Mouse (Mus musculus) urinary bladder, postnatal 14 days (tissue): ENCODE results near the gene Egfl8.

Experiments
- DNase-seq: peaks from one replicate; pipeline ENCODE4 v3.0.0; 2021; ENCODE audit warnings: low spot score

Egfl8 gene

DNA sequence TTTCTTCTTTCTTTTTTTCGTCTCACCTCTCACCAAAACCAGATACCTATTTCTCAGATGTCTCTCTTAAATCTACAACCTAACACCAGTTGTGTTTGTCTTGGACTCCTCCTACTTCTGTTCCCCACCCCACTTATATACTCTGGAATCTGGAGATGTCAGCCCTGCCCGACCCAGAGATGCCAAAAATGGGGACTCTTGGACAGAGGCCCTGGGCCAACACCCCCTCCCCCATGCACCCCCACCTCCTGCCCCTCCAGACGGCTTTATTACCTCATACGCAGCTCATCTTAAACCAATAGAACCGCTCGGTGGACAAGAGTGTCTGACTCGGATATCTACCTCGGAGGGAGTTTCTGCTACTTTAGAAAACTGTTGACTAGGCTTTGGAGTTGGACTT, 19.7 kb downstream of the Egfl8 start:
- DNase-seq: no peak

DNA sequence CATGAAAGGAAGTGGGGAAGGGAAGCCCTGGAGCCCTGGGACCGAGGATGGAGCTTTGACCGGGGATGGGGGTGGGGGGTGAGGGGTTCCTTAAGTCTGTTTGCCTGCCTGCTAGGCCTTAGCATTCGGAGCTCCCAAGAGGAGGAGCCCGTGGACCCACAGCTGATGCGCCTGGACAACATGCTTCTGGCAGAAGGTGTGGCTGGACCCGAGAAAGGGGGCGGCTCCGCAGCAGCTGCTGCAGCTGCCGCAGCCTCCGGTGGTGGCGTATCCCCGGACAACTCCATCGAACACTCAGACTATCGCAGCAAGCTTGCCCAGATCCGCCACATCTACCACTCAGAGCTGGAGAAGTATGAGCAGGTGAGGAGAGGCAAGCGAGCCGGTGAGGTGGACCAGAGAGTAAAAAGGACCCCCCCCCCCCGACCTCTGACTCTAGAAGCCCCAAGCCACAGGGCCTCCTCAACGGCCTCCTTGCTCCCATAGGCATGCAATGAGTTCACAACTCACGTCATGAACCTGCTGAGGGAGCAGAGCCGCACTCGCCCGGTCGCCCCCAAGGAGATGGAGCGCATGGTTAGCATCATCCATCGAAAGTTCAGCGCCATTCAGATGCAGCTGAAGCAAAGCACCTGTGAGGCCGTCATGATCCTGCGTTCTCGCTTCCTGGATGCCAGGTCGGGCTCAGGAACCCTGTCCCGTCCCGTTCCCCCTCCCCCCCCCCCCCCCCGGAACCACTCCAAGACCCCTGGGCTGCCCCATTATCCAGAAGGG, 21.8 kb downstream of the Egfl8 start:
- no peak for DNase-seq

DNA sequence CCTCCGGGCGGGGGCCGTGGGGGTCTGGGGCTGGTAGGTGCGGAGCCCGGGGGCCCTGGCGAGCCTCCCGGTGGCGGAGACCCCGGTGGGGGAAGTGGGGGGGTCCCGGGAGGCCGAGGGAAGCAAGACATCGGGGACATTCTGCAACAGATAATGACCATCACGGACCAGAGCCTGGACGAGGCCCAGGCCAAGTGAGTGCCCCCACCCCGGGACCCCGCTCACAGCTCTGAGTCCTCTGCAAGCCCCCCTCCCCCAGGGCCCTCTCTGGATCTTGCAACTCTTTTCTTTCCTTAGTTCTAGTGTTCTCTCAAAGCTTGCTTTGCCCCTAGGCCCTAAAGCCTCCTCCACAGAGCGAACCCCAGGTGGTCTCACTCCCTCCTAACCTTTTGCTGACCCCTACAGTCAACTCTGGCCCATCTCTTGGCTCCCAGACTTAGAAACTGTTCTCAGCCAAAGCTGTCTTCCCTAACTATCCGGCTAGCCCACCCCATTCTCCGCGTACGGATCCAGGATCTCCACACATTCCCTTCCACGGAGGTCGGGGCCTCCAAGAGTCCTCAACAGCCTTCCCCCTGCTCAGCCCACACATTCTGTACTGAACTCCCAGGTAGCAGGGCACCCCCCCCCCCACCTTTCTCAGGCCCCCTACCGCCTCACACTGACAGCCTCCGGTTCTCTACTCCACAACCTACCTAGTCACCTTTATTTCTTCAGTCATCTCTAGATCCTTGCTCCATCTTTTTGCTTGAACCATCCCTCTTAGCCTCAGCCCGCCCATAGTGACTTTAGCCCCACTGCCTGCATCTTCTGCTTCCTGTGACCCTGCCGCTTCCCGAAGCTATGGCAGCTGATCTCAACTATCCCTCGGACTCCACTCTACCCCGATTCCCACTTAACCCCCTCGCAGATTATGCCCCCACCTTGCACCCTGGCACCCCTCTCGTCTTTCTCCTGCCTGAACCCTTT, 22.9 kb downstream of the Egfl8 start:
- peak; percentile 46 for DNase-seq

DNA sequence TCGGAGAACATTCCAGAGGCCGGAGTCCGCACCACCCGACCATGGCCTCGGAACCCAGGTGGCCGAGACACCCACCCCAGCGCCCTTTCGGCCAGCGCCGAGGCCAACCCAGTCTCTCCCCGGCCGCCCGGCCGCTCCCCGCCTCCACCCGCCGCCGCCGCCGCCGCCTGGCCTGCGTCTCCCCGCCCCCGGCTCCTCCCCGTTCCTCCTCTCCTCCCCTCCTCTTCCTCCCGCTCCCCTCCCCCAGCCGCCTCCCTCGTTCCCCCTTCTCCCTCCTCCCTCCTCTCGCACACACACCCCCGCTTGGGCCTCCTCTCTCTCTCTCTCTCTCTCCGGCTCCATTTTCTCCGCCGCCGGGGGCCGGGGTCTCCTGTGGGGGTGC, 23.8 kb downstream of the Egfl8 start:
- peak; percentile 95 for DNase-seq

DNA sequence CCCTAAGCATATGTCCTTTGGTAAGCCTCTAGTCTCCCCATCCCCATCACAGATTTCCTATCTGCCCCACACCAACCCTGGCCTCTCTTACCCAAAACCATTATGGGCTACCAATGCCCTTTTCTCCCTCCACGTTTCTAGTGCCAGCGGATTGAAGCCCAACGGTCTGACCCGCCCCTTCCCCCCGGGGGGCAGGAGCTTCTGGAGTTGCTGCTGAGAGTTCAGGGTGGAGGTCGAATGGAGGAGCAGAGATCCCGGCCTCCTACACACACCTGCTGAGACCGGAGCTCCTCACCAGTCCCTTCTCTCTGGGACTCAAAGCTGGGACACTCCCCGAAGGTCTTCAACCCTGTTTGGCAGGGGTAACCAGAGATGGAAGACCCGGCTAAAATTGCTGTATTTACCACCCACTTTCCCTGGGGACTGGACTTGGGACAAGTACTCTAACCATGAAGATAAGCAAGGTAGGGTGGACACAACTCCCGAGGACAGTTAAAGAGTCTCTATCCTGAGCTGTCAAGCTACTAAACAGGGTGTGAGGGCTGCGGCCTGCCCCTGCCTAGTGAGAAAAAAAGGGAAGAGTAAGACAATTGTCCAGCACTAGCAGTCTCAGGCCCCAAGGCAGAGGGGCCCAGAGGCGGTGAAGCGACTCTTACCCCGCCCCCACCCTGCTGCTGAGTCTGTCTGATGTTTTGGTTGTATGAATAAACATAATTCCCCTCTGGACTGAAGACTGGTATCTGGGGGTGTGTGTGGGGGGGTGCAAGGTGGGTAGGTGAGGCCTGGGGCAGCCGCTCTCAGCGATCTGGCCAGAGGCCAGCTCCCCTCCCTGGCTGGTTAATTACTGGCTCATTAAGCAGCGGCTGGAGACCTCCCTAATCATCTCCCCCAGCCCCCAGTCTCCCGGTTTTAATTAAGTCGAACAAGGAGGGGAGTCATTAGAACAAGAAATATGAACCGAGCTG, 24.5 kb downstream of the Egfl8 start, which contains the start of gene Pbx2:
Gene Pbx2 (plus strand): TSS at position 238 of the 965 bp plus-strand sequence.
- DNase-seq: no peak

DNA sequence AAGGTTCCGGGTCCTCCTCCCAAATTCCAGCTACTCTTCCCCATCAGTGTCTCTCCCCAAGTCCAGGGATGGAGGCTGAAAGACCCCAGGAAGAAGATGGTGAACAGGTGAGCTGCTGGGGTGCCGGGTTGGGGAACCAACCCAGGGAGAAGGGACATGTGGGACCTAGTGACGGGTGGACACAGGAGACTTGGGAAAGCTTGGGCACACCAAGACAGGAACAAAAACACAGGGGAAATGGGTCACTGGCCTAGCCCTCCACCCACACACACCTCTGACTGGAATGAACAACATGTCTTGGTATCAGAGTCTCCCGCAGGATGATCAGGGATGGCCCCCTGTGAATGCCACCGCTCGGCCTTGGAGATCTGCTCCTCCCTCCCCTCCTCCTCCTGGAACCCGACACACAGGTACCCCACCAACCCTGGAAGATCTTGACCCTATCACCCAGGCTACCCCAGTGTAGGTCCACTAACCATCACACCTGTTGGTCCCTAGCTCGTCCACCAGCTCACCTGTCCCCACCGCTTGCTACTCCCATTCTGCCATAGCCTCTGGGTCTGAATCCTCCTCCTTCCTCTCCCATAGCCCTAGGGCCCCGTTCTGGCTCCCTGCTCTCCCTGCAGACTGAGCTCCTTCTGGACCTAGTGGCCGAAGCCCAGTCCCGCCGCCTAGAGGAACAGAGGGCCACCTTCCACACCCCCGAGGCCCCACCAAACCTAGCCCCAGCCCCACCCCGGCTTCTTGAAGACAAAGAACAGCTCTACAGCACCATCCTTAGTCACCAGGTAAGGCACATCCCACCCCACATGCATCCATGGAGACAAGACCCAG, 25.4 kb downstream of the Egfl8 start:
- no peak for DNase-seq

DNA sequence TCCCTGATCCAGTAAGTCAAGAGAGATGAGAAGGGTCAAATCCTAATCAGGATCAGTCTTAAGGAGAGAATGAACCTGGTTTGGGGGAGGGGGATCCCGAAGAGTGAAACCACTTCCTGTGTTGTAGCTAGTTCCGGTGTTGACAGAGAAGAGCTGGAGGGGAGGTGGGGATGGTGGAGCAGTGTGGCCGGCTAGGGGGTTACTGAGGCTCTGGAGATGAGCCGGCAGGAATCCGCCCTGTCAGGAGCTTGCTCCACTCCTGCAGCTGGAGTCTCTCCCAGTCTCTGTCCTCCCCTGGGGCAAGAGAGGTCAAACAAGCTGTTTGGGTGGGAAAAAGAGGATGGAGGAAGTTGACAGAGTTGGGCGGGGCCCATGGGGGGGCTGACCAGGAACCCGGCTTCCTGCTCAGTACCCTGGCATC, 26.1 kb downstream of the Egfl8 start, which contains the start of gene Gpsm3:
Gene Gpsm3 (plus strand): TSS at position 126 of the 421 bp plus-strand sequence.
- peak; percentile 65 for DNase-seq

DNA sequence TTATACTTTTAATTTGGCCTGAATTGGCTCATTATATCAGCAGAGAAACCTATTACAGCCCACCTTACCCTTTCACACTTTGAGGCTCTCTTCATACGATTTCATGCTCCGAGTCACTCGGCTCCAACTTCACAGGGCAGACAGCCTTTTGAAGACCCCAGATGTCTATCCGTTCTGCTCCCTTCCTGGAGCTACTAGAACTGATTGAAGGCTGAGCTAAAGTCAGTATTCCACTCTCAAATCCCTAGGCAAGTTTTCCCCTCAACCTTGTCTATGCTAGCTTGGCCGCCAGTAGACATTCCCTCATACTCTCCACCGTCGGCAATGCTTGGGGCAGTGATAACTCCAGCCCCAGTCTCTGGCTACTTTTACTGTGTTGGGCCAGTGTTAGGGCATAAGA, 26.6 kb downstream of the Egfl8 start:
- DNase-seq: no peak

DNA sequence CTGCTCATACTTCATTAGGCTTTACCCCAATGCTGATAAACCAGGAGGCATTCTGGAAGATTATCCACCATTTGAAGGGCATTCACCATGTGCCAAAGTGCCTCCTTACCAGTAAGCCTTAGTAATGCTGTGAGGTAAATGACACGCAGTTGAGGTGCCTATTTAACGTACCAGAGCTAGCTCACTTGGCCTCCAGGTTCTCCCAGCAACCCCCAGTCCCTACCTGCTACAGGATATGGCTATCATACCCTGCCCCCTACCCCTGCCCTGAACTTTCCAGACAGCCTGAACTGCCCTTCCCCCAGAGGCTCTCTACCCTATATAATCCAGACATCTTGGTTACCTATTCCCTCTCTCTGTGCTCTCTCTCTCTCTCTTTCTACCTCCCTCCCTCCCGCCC, 27.0 kb downstream of the Egfl8 start:
- DNase-seq: no peak

DNA sequence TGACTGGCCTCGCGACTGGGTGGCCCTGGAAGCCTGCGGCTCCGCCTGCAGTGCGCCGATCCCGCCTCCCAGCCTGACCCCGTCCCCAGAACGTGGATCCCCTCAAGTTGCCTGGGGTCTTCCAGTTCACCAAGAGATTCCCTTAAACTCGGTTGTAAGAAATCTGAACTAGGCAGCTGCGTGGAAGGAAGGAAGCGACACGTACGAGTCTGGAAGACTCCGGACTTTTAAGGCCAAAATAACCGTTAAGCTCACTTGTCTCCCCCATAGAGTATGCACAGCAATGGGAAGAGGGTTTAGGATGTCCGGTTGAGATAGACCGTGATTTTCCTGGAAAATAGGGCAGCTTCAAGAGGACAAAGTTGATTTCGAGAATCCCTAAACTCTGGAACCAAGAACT, 28.0 kb downstream of the Egfl8 start:
- DNase-seq: no peak

DNA sequence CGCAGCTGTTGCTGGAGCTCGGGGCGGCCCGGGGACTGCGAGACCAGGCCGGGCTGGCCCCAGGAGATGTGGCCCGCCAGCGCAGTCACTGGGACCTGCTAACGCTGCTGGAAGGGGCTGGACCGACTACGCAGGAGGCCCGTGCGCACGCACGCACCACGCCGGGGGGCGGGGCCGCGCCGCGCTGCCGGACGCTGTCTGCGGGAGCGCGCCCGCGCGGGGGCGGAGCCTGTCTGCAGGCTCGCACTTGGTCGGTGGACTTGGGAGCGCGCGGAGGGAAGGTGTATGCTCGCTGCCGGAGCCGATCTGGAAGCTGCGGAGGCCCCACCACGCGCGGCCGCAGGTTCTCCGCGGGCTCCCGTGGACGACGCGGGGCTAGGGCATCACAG, 28.4 kb downstream of the Egfl8 start:
- peak; percentile 96 for DNase-seq

DNA sequence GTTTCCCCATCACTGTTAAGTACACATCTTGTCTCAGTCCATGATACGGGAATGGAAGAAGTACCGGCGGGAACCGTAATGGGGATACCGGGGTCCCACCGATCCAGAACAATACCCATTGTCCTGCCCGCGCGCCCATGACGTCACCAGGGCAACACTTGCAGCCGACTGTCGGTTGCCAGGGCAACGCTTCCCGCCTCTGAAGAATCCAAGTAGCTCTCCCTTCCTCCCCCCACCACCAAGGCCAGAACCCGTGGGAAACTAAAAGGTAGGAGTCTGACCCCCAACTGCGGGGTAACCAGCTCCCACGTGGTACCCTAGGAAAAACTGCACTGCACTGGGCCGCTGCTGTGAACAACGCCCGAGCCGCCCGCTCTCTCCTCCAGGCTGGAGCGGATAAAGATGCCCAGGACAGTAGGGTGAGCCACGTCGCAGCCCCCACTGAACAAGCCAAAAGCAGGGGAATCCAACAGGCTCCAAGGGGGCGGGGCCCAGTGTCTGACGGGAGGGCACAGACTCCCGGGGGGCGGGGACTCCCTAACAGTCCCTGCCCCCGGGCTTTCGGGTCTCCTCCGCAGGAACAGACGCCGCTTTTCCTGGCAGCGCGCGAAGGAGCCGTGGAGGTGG, 28.9 kb downstream of the Egfl8 start:
- DNase-seq: peak; percentile 90

DNA sequence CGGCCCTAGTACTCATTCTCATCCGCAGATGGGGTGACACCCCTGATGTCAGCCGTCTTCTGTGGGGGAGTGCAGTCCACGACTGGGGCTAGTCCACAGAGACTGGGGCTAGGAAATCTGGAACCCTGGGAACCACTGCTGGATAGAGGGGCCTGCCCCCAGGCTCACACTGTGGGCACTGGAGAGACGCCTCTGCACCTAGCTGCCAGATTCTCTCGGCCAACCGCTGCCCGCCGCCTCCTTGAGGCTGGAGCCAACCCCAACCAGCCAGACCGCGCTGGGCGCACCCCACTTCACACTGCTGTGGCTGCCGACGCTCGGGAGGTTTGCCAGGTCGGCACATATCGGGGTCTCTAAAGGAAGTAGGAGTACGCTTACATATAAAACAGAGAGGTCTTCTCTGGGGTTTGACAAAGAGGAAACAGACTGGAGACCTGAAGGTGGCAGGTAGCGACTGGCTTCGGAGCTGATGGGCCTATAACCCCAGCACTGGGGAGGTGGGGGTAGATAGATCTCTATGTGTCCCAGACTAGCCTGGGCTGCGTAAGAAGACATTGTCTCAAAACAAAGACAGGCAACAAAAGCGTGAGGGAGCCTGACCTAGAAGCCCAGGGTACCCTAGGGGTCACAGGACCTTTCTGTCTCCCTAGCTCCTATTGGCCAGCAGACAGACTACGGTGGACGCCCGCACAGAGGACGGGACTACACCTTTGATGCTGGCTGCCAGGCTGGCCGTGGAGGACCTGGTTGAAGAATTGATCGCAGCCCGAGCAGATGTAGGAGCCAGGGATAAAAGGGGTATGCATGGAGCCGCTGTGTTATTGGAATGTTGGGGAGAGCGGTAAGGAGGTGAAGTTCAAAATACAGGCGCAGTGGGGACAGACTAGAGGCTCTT, 29.6 kb downstream of the Egfl8 start:
- DNase-seq: no peak

DNA sequence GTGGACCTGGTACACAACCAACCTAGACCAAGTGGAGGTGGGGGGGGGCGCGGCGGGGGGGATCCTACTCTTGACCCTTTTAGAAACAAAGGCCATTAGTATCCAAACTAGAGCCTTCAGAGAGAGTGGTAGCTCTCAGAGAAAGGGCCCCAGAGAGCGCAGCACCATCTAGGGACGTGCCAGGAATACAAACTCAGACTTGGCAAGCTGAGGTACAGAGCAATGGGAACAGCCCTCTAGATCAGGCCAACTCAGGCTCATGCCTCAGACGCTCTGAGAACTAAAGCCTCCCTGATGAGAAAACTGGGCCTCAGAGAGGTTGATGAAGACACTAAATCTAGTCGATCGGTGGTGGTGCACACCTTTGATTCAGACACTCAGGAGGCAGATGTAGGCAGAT, 30.6 kb downstream of the Egfl8 start:
- no peak for DNase-seq

DNA sequence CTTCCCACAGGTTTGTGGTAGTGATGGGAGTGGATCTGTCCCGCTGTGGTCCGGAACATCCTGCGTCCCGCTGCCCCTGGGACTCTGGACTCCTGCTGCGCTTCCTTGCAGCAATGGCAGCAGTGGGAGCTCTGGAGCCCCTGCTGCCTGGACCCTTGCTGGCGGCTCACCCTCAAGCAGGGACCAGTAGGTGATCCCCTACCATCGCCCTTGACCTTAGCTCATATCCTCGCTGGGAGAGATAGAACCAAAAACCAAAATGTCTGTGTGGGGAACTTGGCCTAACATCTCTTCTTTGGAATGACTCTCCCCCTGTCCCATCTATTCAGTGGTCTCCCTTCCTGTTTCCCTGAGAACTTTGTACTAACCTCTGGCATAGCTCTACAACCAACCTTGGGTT, 32.0 kb downstream of the Egfl8 start:
- DNase-seq: no peak

DNA sequence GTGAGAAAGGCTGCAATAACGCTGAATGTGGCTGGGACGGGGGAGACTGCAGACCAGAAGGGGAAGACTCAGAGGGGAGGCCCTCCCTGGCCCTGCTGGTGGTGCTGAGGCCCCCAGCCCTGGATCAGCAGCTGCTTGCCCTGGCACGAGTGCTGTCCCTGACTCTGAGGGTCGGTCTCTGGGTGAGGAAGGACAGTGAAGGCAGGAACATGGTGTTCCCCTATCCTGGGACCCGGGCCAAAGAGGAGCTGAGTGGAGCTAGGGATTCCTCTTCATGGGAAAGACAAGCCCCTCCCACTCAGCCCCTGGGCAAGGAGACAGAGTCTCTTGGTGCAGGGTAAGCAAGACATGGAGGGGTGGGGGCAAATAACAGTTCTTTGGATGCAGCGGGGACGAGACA, 32.4 kb downstream of the Egfl8 start:
- DNase-seq: no peak

DNA sequence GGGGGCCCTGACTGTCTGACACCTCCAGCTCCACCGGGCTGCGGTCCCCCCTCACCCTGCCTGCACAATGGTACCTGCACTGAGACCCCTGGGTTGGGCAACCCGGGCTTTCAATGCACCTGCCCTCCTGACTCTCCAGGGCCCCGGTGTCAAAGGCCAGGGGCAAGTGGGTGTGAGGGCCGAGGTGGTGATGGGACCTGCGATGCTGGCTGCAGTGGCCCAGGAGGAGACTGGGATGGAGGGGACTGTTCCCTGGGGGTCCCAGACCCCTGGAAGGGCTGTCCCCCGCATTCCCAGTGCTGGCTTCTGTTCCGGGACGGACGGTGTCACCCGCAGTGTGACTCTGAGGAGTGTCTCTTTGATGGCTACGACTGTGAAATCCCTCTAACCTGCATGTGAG, 33.2 kb downstream of the Egfl8 start:
- DNase-seq: no peak

DNA sequence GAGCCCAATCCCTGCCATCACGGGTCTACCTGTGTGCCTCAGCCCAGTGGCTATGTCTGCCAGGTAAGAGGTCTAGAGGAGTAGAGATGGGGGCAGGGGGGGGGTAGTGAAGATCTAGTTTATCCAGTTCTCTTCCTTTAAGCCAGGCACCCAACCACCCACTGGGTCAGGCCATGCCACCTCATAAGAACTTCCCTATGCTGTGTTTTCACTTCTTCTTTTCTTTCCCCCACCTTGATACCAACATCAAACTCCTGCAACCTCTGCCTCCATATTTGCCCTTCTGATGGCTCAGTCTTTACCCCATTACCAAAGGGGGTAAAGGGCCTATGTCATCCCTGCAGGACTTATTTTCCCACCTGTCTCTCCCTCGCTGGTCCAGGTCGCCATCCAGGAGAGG, 37.7 kb downstream of the Egfl8 start:
- DNase-seq: no peak

DNA sequence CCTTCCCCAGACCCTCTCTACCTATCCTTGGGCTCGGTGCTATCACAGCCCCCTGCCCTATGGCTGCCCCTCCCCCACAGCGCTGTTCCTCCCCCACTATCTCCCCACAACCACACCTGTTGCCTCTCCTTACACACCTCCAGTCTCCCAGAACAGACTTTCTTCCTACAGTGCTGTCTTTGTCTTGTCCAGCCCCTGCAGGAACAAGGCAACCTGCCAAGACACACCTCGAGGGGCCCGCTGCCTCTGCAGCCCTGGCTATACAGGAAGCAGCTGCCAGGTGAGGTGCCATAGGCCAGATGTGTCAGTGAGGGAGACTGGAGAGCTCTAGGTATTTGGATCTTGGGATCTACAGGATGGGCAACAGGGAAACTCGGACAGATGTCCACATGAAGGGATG, 39.2 kb downstream of the Egfl8 start:
- no peak for DNase-seq
